Mouse (Mus musculus) left cerebral cortex, postnatal 36 days (tissue): ENCODE results near the gene Map4k2. TPM values are rescaled to one million over a fixed set of nuclear protein-coding genes. Genes with fewer than 3 reads are reported as not detected.

Experiments
- DNase-seq, 2 experiments: peaks; one replicate each; pipeline ENCODE4 v3.0.0; 2021 to 2022; ENCODE audit warnings: low spot score in 2 of 2, mixed read lengths in 1 of 2
- intact Hi-C: fragments of 180-260 bp; cut with DNase I; formaldehyde crosslinking; loops from one replicate; pipeline ENCODE4 v1.15.1; 2025
- microRNA-seq: library from miRNA; unstranded; fragments of <30 nt; microRNA quantifications from one replicate; pipeline ENCODE4 v1.2.0, GENCODE M21; 2022
- total RNA-seq, 2 experiments: library from RNA; stranded (reverse); gene quantifications; 2 replicates each; pipeline ENCODE4 v1.2.3; 2021

Gene Map4k2
- total RNA-seq, 2 experiments from 2014 or later = 93.5 to 107 TPM

DNA sequence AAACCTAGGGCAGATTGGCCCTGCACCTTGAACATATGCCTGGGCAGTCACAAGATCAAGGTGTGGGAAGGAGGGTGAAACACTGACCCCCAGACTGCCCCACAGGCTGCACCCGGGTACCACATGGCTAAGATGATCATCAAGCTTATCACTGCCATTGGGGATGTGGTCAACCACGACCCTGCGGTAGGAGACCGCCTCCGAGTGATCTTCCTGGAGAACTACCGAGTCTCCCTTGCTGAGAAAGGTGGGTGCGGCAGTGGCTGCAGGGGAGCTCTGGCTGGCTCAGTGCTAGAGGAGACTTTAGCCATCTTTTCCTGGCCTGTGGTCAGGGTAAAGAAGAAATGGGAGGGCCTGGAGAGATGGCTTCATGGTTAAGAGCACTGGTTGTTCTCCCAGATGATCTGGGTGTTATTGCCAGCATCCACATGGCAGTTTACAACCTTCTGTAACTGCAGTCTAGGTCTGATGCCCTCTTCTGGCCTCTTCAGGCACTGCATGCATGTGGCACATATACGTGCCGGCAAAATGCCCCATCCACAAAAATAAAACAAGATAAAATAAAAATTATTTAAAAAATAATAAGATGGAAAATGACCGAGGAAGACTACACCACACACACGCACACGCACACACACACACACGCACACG is 51.9 kb downstream of the Map4k2 start:
- no peak for DNase-seq
- intact Hi-C loops = no loop called here

DNA sequence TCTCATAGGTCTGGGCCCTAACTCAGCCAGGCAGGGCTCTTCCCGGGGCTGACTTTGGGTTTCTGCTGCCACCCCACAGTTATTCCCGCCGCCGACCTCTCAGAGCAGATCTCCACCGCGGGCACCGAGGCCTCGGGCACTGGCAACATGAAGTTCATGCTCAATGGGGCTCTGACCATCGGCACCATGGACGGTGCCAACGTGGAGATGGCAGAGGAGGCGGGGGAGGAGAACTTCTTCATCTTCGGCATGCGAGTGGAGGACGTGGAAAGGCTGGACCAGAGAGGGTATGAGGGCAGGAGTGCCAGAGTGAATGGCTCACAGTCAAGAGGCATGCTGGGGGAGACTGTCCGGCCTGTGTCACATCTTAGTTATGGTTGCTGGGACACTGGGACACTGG is 52.7 kb downstream of the Map4k2 start:
- intact Hi-C loops = no loop called here

DNA sequence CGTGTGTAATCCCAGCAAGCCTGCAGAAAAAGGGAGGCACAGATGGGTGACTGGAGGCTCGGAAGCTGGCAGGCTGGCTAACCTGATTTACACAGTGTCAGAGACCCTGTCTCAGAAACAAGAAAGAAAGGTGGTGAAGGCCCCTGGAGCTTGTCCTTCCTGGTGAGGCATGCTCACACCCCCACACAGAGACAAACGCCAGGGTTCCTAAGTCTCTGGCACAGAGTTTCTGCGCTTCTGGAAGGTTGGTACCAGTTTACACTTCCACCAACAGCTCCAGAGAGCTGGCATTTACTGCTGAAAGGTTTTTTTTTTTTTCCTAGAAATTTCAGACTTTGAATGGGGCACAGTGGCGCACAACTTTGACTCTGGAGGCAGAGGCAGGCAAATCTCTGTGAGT is 55.3 kb downstream of the Map4k2 start:
- no peak for DNase-seq

More for the DNA sequence above, 52.7 kb downstream of the Map4k2 start:
- no peak for DNase-seq

DNA sequence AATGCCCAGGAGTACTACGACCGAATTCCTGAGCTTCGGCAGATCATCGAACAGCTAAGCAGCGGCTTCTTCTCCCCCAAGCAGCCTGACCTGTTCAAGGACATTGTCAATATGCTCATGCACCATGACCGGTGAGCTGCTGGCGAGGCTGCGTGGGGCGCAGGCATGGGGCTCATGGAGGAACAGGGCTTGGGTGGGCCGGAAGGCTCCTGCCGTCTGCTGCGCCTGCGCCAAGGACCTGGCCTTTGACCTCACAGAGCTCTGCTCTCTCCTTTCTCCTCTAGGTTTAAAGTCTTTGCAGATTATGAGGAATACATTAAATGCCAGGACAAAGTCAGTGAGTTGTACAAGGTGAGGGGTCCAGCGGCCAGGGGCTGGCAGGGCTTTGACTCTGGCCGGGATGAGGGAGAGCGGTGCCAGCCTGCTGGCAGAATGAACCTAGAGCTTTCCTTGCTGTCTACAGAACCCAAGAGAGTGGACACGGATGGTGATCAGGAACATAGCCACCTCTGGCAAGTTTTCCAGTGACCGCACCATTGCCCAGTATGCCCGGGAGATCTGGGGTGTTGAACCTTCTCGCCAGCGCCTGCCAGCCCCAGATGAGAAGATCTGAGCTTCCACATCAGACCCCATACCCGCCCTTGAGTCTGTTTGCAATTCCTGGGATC is 56.8 kb downstream of the Map4k2 start:
- DNase-seq = no peak
- intact Hi-C loops = no loop called here

More for the DNA sequence above, 55.3 kb downstream of the Map4k2 start:
- intact Hi-C loops = no loop called here

DNA sequence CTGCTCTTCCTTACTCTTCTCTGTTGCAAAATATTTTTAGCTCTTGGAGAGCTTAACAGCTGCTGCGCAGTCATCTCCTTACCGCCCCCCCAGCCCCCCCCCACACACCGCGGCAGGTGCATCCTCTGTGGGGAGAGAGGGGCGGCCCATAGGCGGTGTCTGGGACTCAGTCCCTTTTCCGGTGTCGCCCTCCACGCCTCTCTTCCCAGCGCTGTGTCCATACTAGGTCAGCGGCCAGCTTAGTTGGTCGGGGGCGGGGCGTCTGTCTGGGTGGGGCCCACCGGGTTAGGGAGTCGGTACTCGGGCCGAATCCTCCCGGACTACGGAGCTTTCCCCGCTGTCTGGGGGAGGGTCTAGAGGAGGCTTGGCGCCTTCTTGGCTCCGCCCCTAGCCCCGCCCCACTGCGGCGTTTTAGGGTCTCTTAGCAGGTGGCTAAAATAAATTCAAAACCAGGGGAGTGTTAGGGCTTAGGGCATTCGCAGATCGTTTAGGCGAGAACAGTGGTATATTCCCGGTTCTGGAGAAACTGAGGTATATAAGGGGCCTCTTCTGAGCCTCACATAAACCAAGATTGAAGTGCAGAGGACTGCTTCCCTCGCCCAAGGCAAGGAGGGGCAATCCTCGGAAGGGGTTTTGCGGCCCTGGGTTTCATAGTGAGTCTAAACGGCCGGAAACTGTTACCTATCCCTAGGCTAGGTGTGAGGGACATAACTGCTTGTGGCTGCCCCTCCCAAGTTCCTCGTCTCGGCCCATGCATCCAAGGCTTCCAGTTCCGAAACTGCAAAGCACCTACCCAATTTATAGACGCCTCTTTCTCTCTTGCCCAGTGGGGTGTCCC is 57.7 kb downstream of the Map4k2 start:
- intact Hi-C loops = no loop called here
- no peak for DNase-seq

- no peak for DNase-seq
- intact Hi-C loops = no loop called here
Measured at GRCm38 (mm10) chr19:6399285-6400095, 58.6 kb downstream of the Map4k2 start, which contains the start of gene Rasgrp2. TSS of gene Rasgrp2 (plus strand) at chr19:6399340.

DNA sequence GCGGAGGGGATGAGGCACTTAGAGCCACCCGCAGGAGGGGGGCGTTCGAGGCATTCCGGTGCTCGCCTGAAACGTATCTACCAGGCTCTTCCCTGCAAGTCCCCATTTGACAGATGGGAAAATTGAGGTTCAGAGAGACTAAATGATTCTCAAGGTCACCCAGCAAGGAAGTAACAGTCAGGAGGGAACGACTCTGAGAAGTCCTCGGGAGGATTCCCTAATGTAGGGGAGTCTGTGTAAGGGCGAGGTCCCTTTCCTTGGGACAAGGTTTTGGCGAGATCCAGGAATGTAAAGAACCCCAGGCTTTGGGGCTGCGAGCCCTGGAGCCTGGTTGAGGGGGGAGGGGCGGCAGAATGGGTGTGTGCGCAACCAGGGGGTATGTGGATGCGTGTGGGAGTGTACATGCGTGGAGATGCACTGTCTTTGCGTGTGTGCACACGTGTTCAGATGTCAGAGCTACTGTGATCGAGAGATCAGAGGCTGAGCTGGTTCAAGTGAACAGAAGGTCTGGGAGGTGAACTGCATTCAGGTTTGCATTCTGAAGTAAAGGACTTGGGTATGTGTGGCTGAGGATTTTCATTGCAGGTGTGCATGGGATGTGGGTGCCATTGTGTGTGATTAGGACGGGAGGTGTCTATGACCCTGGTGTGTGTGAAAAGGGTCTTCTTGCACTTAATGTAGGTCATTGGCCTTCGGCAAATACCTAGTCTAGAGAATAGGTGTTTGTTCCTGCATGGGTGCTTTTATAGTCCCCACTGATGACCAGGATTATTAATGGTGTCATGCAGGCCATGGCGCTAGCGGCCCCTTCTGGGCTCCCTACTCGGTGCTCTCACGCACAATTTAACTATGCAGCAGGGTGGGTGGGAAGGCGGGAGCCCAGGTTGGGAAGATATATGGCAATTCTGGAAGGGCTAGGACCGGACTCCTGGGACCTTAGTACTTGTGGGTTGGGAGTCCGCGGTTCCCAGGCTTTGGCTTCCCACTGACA is 59.5 kb downstream of the Map4k2 start:
- no peak for DNase-seq
- intact Hi-C loops = no loop called here

GRCm38 (mm10) chr19:6401131-6401815 is 60.3 kb downstream of the Map4k2 start:
- intact Hi-C loops = no loop called here
- peak in 1 of 2 experiments; percentile 58 for DNase-seq

DNA sequence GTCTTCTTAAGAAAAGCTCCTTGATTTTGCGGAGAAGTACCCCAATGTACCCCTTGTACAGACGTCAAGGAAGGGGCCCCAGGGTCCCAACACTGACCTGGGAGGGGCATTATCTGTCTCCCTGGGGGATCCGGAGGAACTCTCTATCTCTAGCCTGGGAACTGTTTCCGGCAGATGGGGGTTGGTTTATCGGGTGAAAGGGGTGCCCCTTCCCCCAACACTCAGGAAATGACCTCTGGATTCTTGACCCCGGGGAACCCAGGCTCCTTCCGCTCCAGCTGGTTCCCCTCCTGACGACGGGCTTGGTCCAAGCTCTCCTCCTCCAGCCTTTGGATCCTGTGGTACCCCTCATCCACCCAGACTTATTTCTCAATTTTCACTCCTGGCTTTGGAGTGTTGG is 61.0 kb downstream of the Map4k2 start:
- intact Hi-C loops = no loop called here
- DNase-seq = no peak

GRCm38 (mm10) chr19:6403869-6404268 is 62.9 kb downstream of the Map4k2 start:
- intact Hi-C loops = loop anchor here (1.0 kb wide), 1 partner anchor 45 kb away; no protein-coding TSS in a partner anchor

More at GRCm38 (mm10) chr19:6403869-6404268, 62.9 kb downstream of the Map4k2 start:
- DNase-seq = no peak

Small RNA genes lying within 50 kb of the gene (microRNA-seq; reads per million reads assigned to microRNA genes)
- gene Mir6989 = 2.0 reads per million

Other genes with a start within 250 kb of the Map4k2 start
- not detected for gene AC131692.1, start 246.7 kb upstream of the Map4k2 start, total RNA-seq
- under 1 TPM in 1 of 2 experiments, not detected in 1; 0.20 TPM for gene Naaladl1, start 235.4 kb upstream of the Map4k2 start, total RNA-seq
- 10 to 100 TPM; 18.3 to 27.5 TPM for gene Sac3d1, start 222.5 kb upstream of the Map4k2 start, total RNA-seq
- 10 to 100 TPM; 43.7 to 43.8 TPM for gene Snx15, start 212.8 kb upstream of the Map4k2 start, total RNA-seq
- under 1 TPM; 0.30 to 0.72 TPM for gene Batf2, start 200.2 kb upstream of the Map4k2 start, total RNA-seq
- 10 to 100 TPM; 73.3 to 87.5 TPM for gene Arl2, start 199.6 kb upstream of the Map4k2 start, total RNA-seq
- under 1 TPM in 1 of 2 experiments, not detected in 1; 0.32 TPM for gene Majin, start 156.7 kb upstream of the Map4k2 start, total RNA-seq
- gene Gpha2, start 114.8 kb upstream of the Map4k2 start, total RNA-seq = not detected
- gene Ppp2r5b, start 105.3 kb upstream of the Map4k2 start, total RNA-seq = 100 to 1,000 TPM; 160 to 173 TPM
- gene Atg2a, start 99.5 kb upstream of the Map4k2 start, total RNA-seq = 10 to 100 TPM; 32.3 to 39.4 TPM
- 10 to 100 TPM; 38.2 to 42.2 TPM for gene Ehd1, start 64.4 kb upstream of the Map4k2 start, total RNA-seq
- 1 to 10 TPM; 3.3 to 3.4 TPM for gene Cdc42bpg, start 34.7 kb upstream of the Map4k2 start, total RNA-seq
- 10 to 100 TPM; 67.5 to 73.7 TPM for gene Men1, start 6.2 kb upstream of the Map4k2 start, total RNA-seq
- 100 to 1,000 TPM; 158 to 227 TPM for gene Sf1, start 22.6 kb downstream of the Map4k2 start, total RNA-seq
- 10 to 100 TPM; 29.2 to 33.3 TPM for gene Pygm, start 43.3 kb downstream of the Map4k2 start, total RNA-seq
- 10 to 100 TPM; 47.5 to 72.6 TPM for gene Rasgrp2, start 58.2 kb downstream of the Map4k2 start, total RNA-seq
- 100 to 1,000 TPM; 635 to 658 TPM for gene Nrxn2, start 77.6 kb downstream of the Map4k2 start, total RNA-seq
- under 1 TPM; 0.25 to 0.50 TPM for gene Slc22a12, start 201.9 kb downstream of the Map4k2 start, total RNA-seq